1 mouse cellular context compared by ENCODE assay signal in genomic region chr15:5459083-5459482, GRCm38 (mm10).
TF ChIP-seq lines count a peak whose summit lies in the region.

No protein-coding gene starts in this region.

TF ChIP-seq in CH12.LX, 34 proteins besides CTCF, POLR2A, EP300 and RAD21 (continued from another document):
- no peak for TF ChIP-seq SIN3A (IDR thresholded peaks at IDR 0.05; ENCODE audit: low read length)
